Mouse (Mus musculus) layer of hippocampus, adult 9-10 months (tissue): ENCODE measurements around the gene Olfr312.

Source experiments
- DNase-seq: peaks from one replicate; pipeline ENCODE4 v3.0.0; 2022; ENCODE audit warnings: low spot score

Gene Olfr312

DNA sequence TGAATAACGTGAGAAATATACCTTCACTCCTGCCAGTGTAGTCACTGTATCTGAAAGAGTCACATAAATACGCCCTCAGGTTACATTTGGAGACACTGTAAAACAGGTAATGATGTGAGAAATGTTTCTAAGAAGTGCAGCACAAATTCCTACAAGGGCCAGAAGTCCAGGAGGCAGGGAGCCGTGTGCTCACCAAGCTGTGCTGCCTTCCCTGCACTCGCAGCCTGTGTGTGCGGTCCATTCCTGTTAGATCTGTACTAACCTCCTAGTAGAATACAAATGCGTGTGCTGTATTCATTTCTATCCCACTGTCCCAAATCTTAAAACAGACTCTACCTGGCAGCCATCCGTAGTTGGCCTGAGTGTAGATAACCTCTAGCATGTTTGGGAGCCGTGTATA lies 31.7 kb downstream of the Olfr312 start:
- no peak for DNase-seq

DNA sequence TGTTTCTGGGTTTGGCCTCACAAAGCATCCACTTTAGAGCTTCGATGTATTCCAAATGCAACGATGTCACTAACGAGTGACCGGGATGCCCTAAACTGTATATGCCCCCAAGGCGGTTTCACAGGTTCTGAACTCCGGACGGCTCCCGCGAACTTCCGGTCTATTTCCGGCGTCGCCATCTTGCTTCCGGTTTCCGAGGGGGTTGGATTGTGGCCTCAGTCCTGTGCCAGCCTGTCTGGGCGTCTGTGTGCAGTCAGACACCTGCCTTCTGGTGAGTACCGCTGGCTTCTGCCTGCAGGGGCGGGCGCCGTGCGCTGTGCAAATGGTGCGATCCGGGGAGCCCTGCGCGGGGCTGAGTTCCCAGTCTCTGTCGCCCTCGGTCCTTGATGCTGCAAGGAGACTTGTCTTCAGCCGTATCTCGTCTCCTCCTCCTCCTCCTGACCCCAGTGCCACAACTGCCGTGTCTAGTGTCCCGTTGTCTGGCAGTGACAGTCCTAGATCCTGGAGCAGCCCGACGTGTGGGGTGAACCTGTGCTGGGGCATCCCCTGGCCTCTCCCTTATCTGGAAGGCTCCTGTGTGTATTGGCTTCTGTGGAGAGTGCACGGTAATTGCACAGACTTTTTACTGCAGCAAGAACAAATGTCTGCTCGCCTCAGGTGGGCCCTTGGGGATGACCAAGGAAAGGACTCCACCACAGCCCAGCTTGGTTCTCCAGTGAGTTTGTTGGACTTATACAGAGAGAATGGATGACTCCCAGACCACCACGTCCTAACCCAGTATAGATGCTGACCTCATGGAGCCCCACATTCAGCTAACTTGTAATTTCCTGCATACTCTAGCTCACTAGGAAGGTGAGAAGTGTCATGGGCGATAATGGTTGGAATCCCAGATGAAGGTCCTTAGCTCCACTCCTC lies 38.3 kb downstream of the Olfr312 start, which contains the start of gene 2810021J22Rik:
TSS of gene 2810021J22Rik (plus strand) at position 178 of the 915 bp plus-strand sequence.
- DNase-seq = no peak

DNA sequence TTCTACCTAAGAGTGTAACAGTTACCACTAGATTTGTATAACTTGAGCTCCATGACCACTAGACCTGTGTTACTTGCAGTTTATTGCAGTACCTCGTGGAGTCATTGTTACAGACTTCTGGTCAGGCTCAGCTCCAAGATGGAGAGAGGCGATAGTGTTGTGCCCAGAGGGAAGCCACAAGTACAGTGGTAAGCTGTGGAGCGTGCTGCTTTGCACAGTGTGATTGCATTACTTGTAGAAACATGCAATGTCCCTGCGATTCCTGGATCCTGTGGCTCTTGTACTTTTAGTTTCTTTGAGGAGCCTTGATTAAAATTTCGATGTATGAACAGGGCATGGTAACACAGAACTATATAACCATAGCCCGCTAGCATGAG lies 38.9 kb downstream of the Olfr312 start:
- DNase-seq = no peak

DNA sequence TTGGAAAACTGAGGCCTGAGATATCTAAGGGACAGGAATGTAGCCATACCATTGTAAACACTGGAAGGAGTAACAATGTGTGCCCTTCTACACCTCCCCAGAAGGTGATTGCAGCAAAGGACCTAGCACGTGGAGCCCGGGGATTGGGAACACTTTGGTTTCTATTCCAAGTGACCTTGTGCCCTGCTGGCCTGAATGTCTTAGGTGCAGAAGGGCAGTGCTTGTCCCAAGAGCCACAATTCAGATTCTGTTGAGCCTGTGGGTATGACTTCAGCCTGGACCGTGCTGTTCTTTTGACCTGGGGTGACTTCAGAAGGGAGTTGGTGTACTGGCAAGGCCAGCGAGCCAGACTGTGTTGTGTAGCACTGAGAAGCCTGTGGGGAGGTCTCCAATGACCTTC lies 41.9 kb downstream of the Olfr312 start:
- no peak for DNase-seq

DNA sequence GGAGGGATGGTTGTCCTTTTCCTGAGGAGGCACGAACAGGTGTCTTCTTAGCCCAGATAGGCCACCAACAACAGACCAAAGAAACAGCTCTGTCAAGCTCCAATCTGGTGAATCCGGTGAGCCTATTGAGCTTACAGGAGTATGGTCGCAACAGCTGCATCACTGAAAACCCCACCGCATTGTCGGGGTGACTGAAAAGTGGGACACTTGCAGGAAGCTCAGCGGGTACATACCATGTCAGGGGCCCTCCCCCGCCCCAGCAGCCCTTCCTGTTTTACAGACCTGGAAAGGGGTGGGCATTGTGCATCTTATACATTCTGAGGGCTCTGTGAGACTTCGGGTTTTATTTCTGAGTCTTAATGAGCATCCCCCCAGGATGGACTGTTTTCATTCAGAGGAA lies 54.7 kb downstream of the Olfr312 start:
- no peak for DNase-seq
